Mouse (Mus musculus) heart, postnatal 4 days (tissue): ENCODE results near the gene Ppp2r3c. TPM values are rescaled to one million over a fixed set of nuclear protein-coding genes. Genes with fewer than 3 reads are reported as not detected.
"Not testable (repeated sequence)": the region's sequence is repeated elsewhere in the genome, so short reads cannot be mapped to it uniquely, and the experiment has no call there.

Experiments used
- DNase-seq: peaks from one replicate; pipeline ENCODE4 v3.0.0; 2021
- total RNA-seq, 2 experiments: library from RNA; stranded (reverse); gene quantifications; 2 replicates each; pipeline ENCODE4 v1.2.3; 2021

Gene Ppp2r3c
- total RNA-seq: 10 to 100 TPM; 11.7 to 12.9 TPM

DNA sequence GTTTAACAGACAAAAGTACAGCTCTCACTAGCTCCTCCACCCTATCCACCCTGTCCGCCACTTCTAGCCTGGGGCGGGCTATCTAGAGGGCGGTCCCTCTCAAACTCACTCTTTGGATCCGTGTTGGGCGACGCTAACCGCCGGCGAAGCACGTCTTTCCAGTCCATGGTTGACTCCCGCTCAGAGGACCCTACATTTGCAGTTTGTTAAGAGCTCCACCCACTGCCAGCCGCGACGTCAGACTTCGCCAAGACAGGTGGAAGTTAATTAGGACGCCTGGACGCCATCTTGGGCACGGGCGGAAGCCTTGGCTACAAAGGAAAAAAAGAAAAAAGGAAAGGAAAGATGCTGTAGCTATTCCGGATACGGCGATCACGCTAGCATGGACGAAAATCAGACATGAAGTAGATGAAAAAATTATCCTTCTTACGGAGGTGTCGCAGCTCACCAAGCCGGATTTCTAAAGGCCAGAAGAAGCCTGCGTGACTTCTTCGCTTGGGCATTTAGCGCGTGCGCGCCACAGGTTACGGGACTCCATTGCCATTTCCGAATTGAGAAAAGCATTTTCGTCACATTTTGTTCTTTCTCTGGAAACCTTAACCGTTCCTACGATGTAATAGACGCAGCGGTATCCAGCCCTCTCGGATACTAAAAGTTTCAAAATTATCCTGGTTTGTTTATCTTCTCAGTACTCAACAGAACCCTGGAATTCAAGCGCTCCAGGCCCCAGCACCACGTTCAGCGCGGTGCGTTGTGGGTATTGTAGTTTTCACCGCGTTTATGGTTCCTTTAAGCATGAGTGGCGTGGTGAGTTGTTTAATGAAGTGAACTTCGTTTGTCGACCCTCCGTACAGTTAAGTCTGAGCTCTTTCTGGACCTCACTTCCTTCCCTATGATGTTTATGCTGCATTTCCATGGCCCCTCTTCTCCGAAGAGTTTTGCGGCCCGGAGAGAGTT lies at the start of gene Ppp2r3c:
TSS of gene Ppp2r3c (minus strand) at position 514 of the 957 bp plus-strand sequence.
- peak; percentile 91 for DNase-seq

DNA sequence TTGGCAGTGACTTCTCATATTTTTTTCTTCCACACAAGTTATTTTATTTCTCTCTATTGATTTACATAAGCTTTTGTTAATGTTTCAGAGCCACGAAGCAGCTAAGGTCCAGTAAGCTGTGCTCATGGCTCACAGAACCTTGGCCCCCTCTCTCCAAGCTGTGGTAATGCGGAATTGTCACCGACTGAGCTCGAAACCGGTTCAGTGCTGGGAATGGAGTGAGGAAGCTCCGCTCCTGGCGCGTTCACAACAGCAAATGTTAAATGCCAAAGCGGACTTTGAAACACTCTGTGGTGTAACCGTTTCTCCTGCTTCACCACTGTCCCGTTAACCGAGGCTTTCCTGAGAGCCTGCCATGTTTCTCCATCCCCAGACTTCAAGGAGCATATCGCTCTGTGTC lies 41.8 kb upstream of the Ppp2r3c start:
- DNase-seq: peak; percentile 15

DNA sequence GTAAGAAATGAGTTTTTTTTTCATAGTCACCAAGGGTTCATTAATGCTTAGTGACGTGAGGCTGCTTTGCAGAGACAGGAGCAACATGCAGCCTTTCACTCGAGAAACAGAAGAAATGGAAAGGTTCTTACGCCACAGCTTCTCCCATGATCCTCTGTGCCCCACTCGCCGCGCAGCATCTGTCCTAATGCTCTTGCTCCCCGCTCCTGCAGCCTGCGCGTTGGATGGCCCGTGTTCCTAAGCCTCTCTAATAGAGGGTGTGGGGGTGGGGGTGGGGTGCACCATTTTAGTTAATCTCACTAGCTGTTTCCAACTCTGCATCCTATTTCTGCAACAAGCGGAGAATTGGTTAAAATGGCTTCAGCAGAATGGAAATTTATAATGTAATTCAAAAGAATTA lies 41.2 kb upstream of the Ppp2r3c start:
- DNase-seq: no peak

DNA sequence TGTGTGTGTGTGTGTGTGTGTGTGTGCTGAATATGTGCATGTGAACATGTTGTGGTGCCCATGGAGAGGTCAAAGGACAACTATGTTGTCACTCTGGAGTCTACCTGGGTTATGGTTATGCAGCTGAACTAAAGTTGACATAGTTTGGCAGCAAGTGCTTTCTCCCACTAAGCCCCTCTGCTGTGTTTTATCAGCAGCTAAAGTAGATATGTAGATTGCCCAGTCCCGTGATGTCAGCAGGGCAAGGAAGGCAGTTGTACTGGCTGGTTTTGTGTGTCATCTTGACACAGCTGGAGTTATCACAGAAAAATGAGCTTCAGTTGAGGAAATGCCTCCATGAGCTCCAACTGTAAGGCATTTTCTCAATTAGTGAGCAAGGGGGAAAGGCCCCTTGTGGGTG lies 40.2 kb upstream of the Ppp2r3c start:
- not testable (repeated sequence) for DNase-seq

DNA sequence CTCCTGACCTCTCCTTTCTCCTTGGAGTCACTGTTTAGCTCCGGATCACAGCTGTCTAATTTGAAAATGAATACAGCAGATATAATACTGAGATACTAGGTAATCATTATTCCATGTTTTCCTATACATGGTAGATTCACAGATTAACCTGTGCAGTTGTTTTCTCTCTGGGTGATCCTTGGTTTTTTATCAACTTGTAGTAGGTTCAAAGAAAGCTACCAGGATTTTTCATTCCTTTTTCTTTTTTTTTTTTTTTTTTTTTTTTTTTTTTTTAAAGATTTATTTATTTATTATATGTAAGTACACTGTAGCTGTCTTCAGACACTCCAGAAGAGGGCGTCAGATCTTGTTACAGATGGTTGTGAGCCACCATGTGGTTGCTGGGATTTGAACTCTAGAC lies 35.7 kb upstream of the Ppp2r3c start:
- DNase-seq: not testable (repeated sequence)

DNA sequence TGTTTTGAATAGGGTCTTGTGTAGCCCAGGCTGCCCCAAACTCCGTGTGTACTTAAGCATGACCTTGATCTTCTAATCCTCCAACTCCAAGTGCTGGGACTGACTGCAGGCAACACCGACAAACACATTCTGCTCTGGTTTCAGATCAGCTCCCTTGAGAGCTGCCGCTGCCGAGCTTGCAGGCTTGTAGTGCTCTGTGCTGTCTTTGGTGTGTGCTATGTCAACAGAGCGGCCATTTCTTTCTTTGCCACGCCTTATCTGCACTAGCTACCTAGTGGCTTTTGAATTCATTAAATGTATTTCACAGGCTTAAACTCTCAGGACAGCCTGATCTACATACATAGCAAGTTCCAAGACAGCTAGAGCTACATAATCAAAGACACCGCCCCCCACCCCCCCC lies 30.9 kb upstream of the Ppp2r3c start:
- no peak for DNase-seq

DNA sequence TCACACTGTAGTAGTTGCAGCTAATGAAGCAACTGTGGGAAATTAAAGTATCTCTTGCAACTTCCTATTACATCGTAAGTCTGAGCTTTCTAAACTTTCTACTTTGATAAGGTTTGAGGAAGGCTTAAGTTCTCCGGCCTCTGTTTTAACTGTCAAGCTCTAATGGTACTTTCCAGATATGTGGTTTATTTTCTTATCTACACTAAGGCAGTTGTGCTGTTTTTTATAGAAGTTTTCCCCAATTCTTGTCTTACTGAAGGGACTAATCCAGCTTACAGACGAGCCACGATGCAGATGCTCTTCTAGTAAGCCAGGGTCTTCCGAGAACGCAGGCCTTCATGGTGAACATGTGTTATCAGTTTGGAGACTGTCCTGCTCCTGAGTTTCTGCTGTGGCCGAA lies 26.6 kb upstream of the Ppp2r3c start:
- no peak for DNase-seq

DNA sequence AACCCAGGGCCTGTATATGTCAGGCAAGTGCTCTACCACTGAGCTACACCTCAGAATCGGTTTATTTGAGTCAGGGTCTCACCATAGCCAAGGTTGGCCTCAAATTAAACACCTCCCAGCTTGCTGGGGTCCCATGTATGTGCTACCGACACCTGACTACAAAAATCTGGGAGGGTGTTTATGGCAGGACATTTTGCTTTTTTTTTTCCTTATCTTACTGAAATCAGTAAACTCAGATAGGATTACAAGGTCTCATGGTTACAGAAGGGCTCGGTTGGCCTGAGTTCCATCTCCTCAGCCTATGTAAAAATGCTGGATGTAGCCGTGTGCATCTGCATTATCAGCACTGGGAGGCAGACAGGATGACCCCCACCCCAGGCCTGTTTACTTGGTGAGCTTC lies 26.0 kb upstream of the Ppp2r3c start:
- DNase-seq: no peak

DNA sequence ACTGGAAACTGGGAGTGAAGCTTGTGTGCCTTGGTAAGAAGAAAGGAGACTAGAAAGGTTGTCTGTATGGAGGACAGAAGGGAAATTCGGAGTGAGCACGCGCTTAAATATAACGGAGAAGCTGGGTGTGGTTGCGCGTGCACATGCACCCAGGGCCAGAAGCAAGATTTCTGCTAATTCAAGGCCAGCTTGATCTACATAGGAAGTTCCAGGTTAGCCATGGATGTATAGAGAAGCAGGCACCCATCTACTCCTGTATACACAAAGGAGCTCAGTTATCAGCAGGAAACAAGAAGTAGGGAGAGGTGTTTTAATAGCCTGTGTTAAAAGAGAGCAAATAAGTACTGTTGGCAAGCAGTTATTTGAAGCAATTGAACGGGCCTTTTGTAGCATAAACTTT lies 22.9 kb upstream of the Ppp2r3c start:
- DNase-seq: no peak

DNA sequence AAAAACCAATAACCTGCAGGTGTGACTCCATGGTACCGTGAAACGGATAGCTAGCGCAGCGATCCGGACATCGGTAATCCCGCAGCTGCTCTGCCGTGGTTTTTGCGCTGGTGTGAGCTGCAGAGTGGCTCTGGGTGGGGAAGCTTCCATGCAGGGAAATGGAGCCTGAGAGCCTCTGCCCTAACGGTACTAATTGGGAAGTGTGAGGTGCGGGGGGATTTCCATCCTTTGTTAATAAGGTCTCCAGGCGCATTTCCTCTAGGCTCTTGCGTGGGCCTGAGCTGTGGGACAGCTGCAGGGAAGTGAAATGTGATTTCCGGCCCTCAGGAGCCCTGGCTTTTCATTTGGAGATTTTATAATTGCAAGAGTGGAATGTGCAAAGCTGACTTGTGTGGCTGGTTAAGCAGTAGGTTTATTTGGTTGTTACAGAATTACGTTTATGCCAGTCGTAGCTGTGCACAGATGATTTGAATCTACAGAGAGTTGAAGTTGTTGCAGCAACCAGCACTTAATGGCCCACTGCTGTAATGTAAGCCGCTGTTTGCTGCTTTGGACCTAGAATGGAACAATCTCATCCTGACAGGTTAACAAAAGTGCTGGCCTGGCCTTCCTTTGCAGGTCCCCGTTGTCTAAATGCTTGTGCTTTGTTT lies 19.0 kb upstream of the Ppp2r3c start:
- peak; percentile 29 for DNase-seq

DNA sequence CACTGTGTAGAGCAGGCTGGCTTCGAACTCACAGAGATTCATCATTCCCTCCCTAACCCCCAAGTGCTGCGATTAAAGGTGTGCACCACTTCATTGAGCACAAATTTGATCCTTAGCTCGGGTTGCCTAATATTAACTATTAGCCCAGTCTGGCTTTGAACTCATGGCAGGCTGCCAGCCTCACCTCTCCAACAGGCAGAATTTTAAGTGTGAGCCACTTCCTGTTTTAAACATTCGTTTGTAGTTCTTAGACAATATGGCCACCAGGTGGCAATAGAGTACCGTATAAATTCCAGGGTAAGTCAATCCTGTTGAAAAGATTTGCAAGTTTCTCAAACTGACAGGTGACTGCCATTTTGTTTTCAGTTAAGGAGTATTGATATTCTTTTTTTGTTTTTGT lies 12.4 kb upstream of the Ppp2r3c start:
- DNase-seq: peak; percentile 86

DNA sequence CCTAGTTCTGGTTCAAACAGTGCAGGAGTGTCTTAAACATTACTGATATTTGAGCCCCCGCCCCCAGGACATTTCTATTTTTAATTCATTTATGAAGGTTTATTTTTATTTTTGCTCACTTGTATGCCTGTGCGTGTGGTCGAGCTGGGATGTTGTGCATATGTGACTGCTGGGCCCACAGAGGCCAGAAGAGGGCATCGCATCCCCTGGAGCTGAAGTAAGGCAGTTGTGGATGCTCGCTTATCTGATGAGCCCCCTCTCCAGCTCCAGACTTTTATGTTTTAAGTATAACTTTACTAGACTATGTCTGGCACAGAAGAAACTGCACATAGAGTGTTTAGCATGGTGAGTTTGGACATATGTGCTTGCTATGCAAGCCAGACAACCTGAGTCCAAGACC lies 11.1 kb upstream of the Ppp2r3c start:
- no peak for DNase-seq

DNA sequence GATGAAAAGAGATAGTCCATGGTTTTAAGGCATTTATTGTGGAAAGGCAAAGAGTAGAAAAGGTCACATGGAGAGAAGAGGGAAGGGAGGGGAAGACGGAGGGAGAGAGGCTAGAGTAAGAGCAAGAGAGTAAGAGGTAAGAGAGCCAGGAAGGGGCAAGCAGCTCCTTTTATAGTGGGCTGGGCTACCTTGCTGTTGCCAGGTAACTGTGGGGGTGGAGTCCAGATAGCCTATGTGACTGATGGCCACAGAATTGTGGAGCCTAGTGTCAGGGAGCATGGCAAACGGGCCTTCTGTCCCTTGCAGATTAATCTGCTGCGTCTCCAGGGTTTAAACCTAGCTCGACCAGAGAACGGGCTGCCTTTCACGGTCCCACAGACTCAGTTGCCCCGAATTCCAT lies 9.0 kb upstream of the Ppp2r3c start:
- DNase-seq: no peak

DNA sequence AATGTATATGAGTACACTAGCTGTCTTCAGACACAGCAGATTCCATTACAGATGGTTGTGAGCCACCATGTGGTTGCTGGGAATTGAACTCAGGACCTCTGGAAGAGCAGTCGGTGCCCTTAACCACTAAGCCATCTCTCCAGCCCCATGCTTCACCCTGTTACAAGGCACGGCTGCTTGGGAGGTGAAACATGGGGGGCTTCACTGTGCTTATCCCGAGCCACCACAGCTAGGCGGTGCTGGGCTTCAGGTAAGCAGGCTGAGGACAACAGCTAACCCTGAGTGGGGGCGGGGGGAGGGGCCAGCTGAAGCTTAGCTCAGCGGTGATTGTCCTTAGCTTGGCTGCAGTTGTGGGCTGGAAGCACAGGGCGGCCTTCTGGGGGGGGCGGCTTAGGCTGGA lies 6.7 kb upstream of the Ppp2r3c start:
- DNase-seq: no peak

DNA sequence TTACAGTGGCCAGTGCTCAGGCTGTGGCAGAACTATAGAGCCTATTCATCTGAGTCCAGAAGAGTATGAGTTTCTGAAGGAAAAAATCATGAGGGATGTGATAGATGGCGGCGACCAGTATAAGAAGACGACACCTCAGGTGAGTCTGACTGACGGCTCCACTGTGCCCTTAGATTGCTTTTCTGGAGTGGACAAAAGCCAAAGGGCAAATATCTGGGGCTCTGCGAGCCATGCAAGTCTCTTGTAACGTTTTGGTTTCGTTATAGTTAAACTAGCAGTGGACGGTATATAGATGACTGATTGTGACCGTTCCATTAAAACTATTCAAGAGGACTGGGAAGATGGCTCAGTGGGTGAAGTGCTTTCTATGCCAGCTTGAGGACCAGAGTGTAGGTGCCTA lies 5.9 kb upstream of the Ppp2r3c start:
- DNase-seq: no peak

DNA sequence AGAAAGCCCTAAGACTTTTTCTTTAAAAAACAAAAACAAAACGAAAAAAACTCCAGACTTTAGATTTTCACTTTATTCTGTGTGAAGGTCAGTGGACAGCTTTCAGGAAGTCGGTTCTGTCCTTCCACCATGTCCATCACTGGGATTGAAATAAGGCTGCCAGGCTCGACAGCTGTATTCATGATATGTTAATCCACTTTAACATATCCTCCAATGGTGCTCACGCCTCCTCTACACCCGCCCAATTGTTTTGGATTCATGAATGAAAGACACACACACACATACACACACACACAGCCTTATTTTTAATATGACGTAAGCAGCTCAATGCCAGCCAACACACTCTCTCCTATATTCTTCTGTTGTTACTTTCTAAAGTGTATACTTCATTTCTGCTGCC lies 4.8 kb upstream of the Ppp2r3c start:
- no peak for DNase-seq

DNA sequence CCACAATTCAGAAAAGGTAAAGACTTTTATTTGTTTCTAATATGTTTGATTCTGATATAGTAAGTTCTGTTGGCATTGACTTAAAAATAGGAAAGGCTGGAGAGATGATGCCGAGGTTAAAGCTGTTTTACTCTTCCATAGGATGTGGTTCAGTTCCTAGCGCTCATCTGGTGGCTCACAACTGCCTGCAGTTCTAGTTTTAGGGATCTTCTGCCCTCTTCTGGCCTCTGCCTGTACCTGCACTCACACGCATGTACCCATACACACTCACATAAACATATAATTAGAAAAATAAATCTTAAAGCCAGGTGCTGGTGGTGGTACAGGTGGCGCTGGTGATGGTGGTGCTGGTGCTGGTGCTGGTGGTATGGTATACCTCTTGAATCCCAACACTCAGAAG lies 3.6 kb upstream of the Ppp2r3c start:
- DNase-seq: no peak

DNA sequence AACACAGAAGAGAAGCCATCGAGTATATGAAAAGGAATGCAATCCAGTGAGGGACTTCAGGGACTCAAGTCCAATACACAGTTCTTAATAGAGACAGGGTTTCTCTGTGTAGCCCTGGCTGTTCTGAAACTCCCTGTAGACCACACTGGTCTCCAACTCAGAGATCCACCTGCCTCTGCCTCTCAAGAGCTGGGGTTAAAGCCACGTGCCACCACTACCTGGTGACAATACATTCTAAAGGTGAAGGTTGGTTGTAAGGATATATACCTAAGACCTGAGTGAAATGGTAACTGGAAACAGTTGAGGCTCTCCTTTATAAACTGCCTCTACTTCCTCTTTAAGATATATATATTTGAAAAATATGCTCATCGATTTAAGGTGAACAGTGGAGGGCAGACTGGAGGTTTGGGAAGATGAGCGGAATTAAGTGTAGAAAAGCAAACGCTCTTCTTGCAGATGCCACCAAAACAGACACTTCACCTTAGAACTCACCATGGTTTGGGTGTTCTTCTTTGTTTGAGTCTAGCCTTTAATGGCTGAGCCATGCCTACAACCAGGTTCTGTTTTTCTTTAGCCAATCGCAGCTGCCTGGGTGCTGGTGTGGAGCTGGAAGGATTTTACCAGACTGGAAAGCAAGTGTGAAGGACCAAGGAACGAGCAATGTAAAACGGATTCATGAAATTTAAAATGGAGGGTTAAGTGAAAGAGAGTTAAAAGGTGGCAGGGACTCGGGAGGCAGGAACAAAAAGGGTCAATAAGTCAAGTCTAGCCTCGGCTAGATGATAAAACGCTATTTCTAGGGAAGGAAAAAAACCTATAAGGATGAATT lies 1.1 kb downstream of the Ppp2r3c start:
- no peak for DNase-seq

DNA sequence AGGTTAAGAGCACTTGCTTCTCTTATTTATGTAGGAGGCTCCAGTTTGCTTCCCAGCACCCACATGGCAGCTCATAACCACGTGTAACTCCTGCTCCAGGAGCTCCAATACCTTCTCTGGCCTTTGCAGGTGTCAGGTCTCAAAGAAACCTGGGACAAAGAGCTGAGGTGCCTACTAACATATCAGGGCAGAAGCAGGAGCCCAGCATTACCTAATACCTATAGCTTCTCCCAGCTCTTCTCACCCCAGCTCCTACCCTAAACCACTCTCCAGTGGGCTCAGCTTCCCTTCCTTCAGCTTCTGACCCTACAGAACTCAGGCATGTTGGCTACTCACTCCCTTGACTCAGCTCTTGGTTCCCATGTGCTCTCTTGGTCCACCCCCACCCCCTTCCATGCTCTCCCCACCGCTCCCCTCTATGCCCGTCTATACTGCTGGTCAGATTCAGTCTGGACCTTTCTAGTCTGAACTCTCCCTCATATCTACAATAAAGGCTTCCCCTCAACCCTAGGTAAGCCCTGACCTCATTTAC lies 1.9 kb downstream of the Ppp2r3c start:
- DNase-seq: no peak

DNA sequence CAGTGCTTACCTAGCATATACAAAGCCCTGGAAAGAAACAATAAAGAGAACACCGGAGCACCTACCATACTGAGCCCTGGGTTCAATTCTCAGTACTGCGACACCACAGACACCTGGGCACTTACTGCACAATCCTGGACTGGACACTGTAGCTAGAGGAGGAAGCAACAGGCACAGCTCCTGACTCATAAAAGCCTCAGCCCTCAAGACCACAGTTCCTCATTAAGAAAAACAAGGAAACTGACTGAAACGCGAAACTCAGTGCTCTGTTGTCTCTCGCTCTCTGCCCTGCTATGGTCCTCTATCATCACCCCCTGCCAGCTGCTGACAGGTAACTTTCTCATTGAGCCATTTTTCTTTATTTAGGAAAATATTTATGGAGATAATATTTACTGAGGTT lies 3.5 kb downstream of the Ppp2r3c start, which contains the start of gene 1110008L16Rik:
TSS of gene 1110008L16Rik (plus strand) at position 242 of the 400 bp plus-strand sequence.
- no peak for DNase-seq

DNA sequence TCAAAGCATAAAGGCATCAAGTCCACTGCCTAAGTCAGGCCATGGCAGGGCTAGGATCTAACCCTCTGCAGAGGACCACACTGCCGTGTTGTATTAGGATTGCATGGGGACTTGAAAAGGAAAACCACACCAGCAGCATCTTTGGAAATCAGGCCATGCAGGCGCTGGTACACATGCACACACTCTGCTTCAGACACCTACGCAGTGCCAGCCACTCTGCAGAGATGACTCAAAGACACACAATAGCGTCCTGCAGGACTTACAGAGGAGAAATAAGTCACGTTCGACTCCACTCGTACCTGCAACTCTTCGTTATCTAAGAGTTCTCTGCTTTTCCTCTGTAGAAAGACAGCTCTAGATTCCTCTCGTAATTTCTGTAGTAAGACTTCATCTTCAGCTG lies 4.7 kb downstream of the Ppp2r3c start:
- no peak for DNase-seq

DNA sequence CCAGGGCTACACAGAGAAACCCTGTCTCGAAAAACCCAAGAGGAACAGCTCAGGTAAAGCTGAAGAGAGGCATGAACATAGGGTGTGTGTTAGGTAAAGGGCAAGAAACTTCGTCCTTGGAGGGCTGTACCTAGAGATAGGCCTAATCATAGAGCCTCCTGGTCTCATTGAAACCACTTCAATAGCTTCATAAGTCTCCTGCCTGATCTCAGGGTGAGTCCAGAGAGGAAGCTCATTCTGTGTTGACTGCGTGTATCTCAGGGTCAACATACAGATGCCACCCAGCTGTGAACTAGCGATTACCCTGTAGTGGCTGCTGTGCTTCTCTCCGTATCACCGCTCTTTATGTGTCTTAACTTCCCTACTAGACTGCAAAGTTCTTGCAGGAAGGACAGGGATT lies 25.2 kb downstream of the Ppp2r3c start:
- not testable (repeated sequence) for DNase-seq

DNA sequence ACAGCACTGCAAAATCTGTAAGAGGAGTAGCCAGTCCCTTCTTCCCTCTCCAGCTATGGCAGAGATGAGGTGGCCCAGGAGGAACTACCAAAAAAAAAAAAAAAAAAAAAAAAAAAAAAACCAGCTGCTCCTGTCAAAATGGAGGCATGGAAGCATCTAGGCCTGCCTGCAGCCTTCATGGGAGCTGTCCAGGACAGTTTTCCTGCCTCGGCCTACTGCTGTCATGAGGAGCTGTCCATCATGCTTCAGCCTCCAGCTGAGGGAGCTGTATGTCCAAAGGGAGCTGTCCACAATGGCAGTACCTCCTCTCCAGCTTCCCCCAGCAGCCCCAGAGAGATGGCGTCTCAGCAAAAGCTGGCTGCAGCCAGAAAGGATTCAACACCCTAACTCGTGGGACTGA lies 30.6 kb downstream of the Ppp2r3c start:
- DNase-seq: no peak
